Mouse (Mus musculus) midbrain, embryonic 12.5 days (tissue): ENCODE results near the gene Atp7b. TPM values are rescaled to one million over a fixed set of nuclear protein-coding genes. Genes with fewer than 3 reads are reported as not detected.

Experiments used
- ATAC-seq: fragments of 200-750 bp; cut with Nextera tagmentation; 2 replicates; pipeline ENCODE4 v1.8.0; 2017; ENCODE audit warnings: low read depth, moderate TSS enrichment, moderate library complexity; ENCODE audit not compliant: low FRiP score
- H3K27ac ChIP-seq: fragments of 300-500 bp; sonication (generic); replicated peaks from 2 replicates; pipeline ENCODE4 v1.5.1; 2016; ENCODE audit warnings: mild to moderate bottlenecking
- H3K27me3 ChIP-seq: fragments of 300-500 bp; sonication (generic); 2 replicates; pipeline ENCODE4 v1.6.1; 2016; ENCODE audit warnings: mild to moderate bottlenecking
- H3K36me3 ChIP-seq: fragments of 300-500 bp; sonication (generic); 2 replicates; pipeline ENCODE4 v1.6.1; 2016
- H3K4me1 ChIP-seq: fragments of 300-500 bp; sonication (generic); 2 replicates; pipeline ENCODE4 v1.6.1; 2016
- H3K4me2 ChIP-seq: fragments of 300-500 bp; sonication (generic); replicated peaks from 2 replicates; pipeline ENCODE4 v1.6.1; 2016; ENCODE audit warnings: mild to moderate bottlenecking, moderate library complexity
- H3K4me3 ChIP-seq: fragments of 300-500 bp; sonication (generic); 2 replicates; pipeline ENCODE4 v1.5.1; 2016; ENCODE audit warnings: mild to moderate bottlenecking
- H3K9ac ChIP-seq: fragments of 300-500 bp; sonication (generic); replicated peaks from 2 replicates; pipeline ENCODE4 v1.6.1; 2016; ENCODE audit warnings: mild to moderate bottlenecking, moderate library complexity
- H3K9me3 ChIP-seq: fragments of 300-500 bp; sonication (generic); 2 replicates; pipeline ENCODE4 v1.6.1; 2016; ENCODE audit warnings: mild to moderate bottlenecking
- WGBS: fragments of 180-500 bp; shearing (Covaris S2); methylation state at CpG from one replicate; pipeline ENCODE4 v1.1.7; 2016; 5-methylcytosine and 5-hydroxymethylcytosine counted together
- polyA plus RNA-seq: library from polyadenylated mRNA; unstranded; fragments of >200 nt; fragmentation: Nextera tagmentation; extraction: Ambion mirVana; gene quantifications from 2 replicates; pipeline ENCODE4 v1.2.1, GENCODE M21; 2016

The Atp7b gene
- polyA plus RNA-seq, 1 experiment from 2014 or later = 1.9 TPM

DNA sequence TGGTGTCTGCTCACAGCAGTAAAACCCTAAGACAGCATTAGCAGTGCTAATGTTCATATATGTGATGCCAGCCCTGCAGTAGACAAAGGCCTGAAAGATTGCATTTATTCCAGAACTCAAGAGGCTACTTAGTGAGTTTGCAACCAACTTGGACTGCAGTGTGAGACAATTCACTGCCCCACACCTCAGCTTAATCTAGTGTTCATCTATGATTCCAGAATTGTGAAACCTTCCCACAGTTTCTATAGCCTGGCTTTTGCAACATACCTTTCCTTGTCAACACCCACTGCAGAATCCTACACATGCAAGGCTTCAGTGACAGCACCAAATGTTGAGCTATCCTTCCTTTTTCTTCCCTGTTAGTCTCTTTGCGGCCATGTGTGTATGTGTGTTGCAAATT is 93.5 kb downstream of the Atp7b start:
- H3K4me2 ChIP-seq = no peak overlapping the region
- ATAC-seq = no peak
- 86% methylated on average over 1 of the region's 1 CpGs for WGBS

DNA sequence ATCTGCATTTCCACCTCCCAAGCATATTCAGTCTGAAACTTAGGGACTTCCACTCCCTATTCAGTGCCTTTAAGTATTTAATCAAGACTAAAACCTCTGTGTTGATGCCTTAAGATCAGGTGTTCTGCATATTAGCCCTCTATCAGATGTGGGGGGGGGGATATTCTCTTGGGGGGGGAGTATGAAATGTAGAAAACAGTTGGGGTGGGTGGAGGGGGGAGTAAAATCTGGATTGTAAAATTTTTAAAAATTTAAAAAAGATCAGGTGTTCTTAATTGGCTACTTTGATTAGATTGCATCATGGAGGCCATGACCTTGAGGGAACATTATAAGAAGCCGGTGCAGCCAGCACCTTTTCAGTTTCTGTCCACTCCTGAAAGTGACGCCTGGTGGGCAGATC is 101.7 kb downstream of the Atp7b start, which contains the start of gene Fam90a1a:
TSS of gene Fam90a1a (plus strand) at position 301 of the 400 bp plus-strand sequence.
- Histone ChIP-seq H3K27ac (no peak within 1 kb of the TSS), H3K27me3 (no peaks in the 10 kb centered on the region), H3K9me3 (no peaks in the 10 kb centered on the region), H3K4me2 (no peak within 1 kb of the TSS), H3K4me1 (no peaks in the 10 kb centered on the region), H3K9ac (no peak within 1 kb of the TSS), H3K4me3 (no peak within 1 kb of the TSS), H3K36me3 (no peaks in the 10 kb centered on the region)
- WGBS = 95% methylated on average over 2 of the region's 2 CpGs
- no peak for ATAC-seq

More for the DNA sequence above, 93.5 kb downstream of the Atp7b start:
- Histone ChIP-seq H3K9me3 (no peaks in the 10 kb centered on the region), H3K27ac (no peak overlapping the region), H3K36me3 (no peaks in the 10 kb centered on the region), H3K4me3 (no peak overlapping the region), H3K9ac (no peak overlapping the region), H3K27me3 (no peaks in the 10 kb centered on the region), H3K4me1 (no peaks in the 10 kb centered on the region)

DNA sequence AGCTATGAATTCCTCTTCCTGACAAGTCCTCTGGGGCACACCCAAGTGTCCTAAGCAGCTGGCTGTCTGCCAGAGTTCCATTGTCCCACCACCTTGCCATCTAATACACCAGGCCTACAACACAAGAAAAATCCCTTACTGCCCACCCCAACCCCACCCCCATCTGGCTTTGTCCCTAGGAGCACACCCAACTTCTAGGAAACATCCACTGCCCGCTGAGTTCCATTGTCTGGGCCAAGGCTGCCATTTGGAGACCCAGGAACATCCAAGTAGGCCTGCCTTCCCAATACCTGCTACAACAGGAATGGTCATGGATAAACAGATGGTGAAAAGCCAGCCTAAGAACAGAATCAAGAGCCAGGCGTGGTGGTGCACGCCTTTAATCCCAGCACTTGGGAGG is 103.8 kb downstream of the Atp7b start:
- Histone ChIP-seq H3K27me3 (no peaks in the 10 kb centered on the region), H3K36me3 (no peaks in the 10 kb centered on the region), H3K4me2 (no peak overlapping the region), H3K9ac (no peak overlapping the region; the same call in 1 of the 2 replicates), H3K4me3 (no peak overlapping the region), H3K4me1 (no peaks in the 10 kb centered on the region), H3K27ac (no peak overlapping the region), H3K9me3 (no peaks in the 10 kb centered on the region)
- 85% methylated on average over 3 of the region's 3 CpGs for WGBS
- ATAC-seq = no peak

DNA sequence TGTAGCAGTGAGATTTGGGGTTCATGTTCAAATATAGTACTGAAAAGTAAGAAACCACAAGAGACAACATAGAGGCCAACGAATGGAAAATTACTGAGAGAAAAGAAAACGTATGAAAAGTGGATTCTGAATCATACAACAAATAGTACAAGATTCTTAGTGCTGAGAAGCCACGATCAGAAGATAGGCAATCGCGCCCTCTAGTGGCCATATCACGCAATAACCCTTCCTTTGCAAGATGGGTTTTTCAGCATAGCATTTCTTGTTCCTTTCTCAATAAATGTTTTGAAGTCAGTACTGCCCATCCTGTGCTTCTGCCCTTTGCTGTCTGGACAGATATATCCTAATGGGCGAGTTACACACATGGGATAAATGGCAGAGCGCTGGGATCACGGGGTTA is 104.8 kb downstream of the Atp7b start:
- 6% methylated on average over 9 of the region's 9 CpGs for WGBS

DNA sequence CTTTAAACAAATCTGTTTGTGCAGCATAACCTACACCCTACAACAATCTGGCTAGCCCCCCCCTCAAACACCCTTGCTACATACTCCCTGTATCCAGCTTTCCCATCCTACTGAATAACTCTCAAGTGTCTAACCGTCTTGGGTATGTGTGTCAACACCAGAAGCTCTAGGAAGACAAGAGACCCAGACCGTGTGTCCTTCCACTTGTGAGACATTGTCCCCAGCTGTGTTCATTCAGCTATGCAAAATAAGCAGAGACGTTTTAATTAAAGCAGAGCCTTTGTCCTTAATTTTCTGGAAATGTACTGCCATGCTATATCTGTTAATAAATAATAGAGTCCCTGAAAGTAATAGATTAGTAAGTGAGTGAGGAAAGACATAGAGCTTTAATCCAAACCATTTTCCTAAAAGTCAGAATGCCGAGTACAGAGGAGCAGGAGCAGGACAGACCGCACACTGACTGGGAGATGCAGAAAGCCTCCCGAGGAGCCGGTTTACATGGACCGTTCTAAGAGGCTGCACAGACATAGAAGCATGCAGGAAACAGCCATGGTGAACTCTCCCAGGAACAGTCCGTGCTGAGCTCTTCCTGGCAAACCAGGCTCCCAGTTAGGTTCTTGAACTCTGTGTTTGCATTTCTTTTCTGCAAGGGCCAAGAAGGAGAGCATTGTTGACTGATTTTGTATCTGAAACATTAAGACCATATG is 112.6 kb downstream of the Atp7b start:
- H3K9me3 ChIP-seq = no peaks in the 10 kb centered on the region
- no peak overlapping the region for H3K27ac ChIP-seq
- H3K4me2 ChIP-seq = no peak overlapping the region
- H3K4me3 ChIP-seq = no peak overlapping the region
- no peaks in the 10 kb centered on the region for H3K4me1 ChIP-seq
- no peaks in the 10 kb centered on the region for H3K27me3 ChIP-seq
- H3K36me3 ChIP-seq = no peaks in the 10 kb centered on the region
- no peak overlapping the region for H3K9ac ChIP-seq
- ATAC-seq = no peak
- 71% methylated on average over 9 of the region's 9 CpGs for WGBS

More for the DNA sequence above, 104.8 kb downstream of the Atp7b start:
- Histone ChIP-seq H3K4me1 (no peaks in the 10 kb centered on the region), H3K27ac (no peak overlapping the region), H3K4me3 (no peak overlapping the region), H3K4me2 (no peak overlapping the region), H3K9me3 (no peaks in the 10 kb centered on the region), H3K36me3 (no peaks in the 10 kb centered on the region), H3K9ac (no peak overlapping the region), H3K27me3 (no peaks in the 10 kb centered on the region)
- no peak for ATAC-seq

DNA sequence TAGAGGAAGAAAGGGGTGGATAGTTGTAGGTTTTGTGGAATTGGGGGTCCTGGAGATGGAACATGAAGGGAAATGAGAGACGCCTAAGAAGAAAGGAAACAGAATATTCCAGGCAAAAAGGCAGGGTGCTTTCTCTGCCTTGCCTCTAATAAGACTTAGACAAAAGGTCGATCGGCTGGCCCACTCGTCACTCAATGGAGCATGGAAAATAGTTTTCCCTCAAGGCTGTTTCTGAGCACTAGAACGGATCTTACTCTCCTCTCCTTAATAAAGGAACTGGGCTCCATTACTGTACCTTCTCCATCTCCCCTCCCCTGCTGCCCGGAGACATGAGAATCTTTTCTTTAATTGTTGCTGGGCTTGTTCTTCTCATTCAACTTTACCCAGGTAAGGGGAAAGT is 113.6 kb downstream of the Atp7b start, which contains the start of gene Defb13:
TSS of gene Defb13 (plus strand) at position 301 of the 400 bp plus-strand sequence.
- Histone ChIP-seq H3K9ac (no peak within 1 kb of the TSS), H3K27ac (no peak within 1 kb of the TSS), H3K36me3 (no peaks in the 10 kb centered on the region), H3K4me1 (no peaks in the 10 kb centered on the region), H3K4me3 (no peak within 1 kb of the TSS), H3K4me2 (no peak within 1 kb of the TSS), H3K9me3 (no peaks in the 10 kb centered on the region), H3K27me3 (no peaks in the 10 kb centered on the region)
- 87% methylated on average over 6 of the region's 6 CpGs for WGBS
- ATAC-seq = no peak

Other genes starting within 250 kb of the Atp7b start
- not detected in 2 replicates for gene Defb50, start 236.8 kb downstream of the Atp7b start, polyA plus RNA-seq
- not detected in 2 replicates for gene Defb2, start 220.4 kb downstream of the Atp7b start, polyA plus RNA-seq
- not detected in 2 replicates for gene Defb10, start 201.4 kb downstream of the Atp7b start, polyA plus RNA-seq
- not detected in 2 replicates for gene Defb9, start 174.9 kb downstream of the Atp7b start, polyA plus RNA-seq
- gene Defb11, start 153.9 kb downstream of the Atp7b start, polyA plus RNA-seq = 1.3 TPM in 1 of 2 replicates, not detected in the other
- not detected in 2 replicates for gene Defb15, start 127.6 kb downstream of the Atp7b start, polyA plus RNA-seq
- not detected in 2 replicates for gene Defb35, start 122.0 kb downstream of the Atp7b start, polyA plus RNA-seq
- not detected in 2 replicates for gene Defb13, start 113.5 kb downstream of the Atp7b start, polyA plus RNA-seq
- gene Fam90a1a, start 101.6 kb downstream of the Atp7b start, polyA plus RNA-seq = not detected in 2 replicates
- not detected in 2 replicates for gene Ccdc70, start 90.5 kb downstream of the Atp7b start, polyA plus RNA-seq
- 31.7 and 37.9 TPM in 2 replicates for gene Alg11, start 416 bp upstream of the Atp7b start, polyA plus RNA-seq
- 0.31 and 0.41 TPM in 2 replicates for gene Nek5, start 64.7 kb upstream of the Atp7b start, polyA plus RNA-seq
- gene Nek3, start 106.1 kb upstream of the Atp7b start, polyA plus RNA-seq = 7.4 and 10.2 TPM in 2 replicates
- gene Ckap2, start 125.5 kb upstream of the Atp7b start, polyA plus RNA-seq = 50.7 and 55.4 TPM in 2 replicates
- gene Vps36, start 132.5 kb upstream of the Atp7b start, polyA plus RNA-seq = 39.3 and 41.0 TPM in 2 replicates
- 8.2 and 9.2 TPM in 2 replicates for gene Thsd1, start 167.0 kb upstream of the Atp7b start, polyA plus RNA-seq
- gene Tpte, start 223.1 kb upstream of the Atp7b start, polyA plus RNA-seq = not detected in 2 replicates